Mouse (Mus musculus) liver, adult (tissue): ENCODE data around the gene Ptar1.

Experiments used
- GATA4 ChIP-seq: IDR thresholded peaks from 2 replicates; pipeline ENCODE4 v1.6.1; 2014; ENCODE audit warnings: mild to moderate bottlenecking, low read length; ENCODE audit not compliant: insufficient replicate concordance

The Ptar1 gene

GRCm38 (mm10) chr19:23687296-23688021, at the start of gene Ptar1:
Gene Ptar1 (plus strand): TSS chr19:23687429.
- TF ChIP-seq GATA4 = no peak

- TF ChIP-seq GATA4 = no peak
Measured at GRCm38 (mm10) chr19:23643819-23644218, 43.4 kb upstream of the Ptar1 start.

GRCm38 (mm10) chr19:23645347-23645746, 41.9 kb upstream of the Ptar1 start:
- TF ChIP-seq GATA4 = no peak

GRCm38 (mm10) chr19:23647308-23647707, 39.9 kb upstream of the Ptar1 start:
- no peak for TF ChIP-seq GATA4

GRCm38 (mm10) chr19:23652644-23653043, 34.6 kb upstream of the Ptar1 start, which contains the start of gene 1700028P14Rik:
Gene 1700028P14Rik (minus strand): TSS chr19:23652812.
- no peak for TF ChIP-seq GATA4

GRCm38 (mm10) chr19:23653154-23653553, 34.1 kb upstream of the Ptar1 start:
- no peak for TF ChIP-seq GATA4

- TF ChIP-seq GATA4 = no peak
Measured at GRCm38 (mm10) chr19:23657261-23657932, 29.8 kb upstream of the Ptar1 start.

GRCm38 (mm10) chr19:23658350-23658749, 28.9 kb upstream of the Ptar1 start:
- no peak for TF ChIP-seq GATA4

- no peak for TF ChIP-seq GATA4
Measured at GRCm38 (mm10) chr19:23664083-23664482, 23.1 kb upstream of the Ptar1 start.

GRCm38 (mm10) chr19:23668142-23668655, 19.0 kb upstream of the Ptar1 start:
- TF ChIP-seq GATA4 = no peak

GRCm38 (mm10) chr19:23673021-23673420, 14.2 kb upstream of the Ptar1 start:
- no peak for TF ChIP-seq GATA4

- TF ChIP-seq GATA4 = no peak
Measured at GRCm38 (mm10) chr19:23686962-23687295, 300 bp upstream of the Ptar1 start.

GRCm38 (mm10) chr19:23688421-23688946, 1.3 kb downstream of the Ptar1 start:
- TF ChIP-seq GATA4 = no peak

- TF ChIP-seq GATA4 = no peak
Measured at GRCm38 (mm10) chr19:23694344-23694743, 7.1 kb downstream of the Ptar1 start.

GRCm38 (mm10) chr19:23697861-23698260, 10.6 kb downstream of the Ptar1 start:
- TF ChIP-seq GATA4 = no peak

- no peak for TF ChIP-seq GATA4
Measured at GRCm38 (mm10) chr19:23698366-23698765, 11.1 kb downstream of the Ptar1 start.

- no peak for TF ChIP-seq GATA4
Measured at GRCm38 (mm10) chr19:23699131-23699530, 11.9 kb downstream of the Ptar1 start.

GRCm38 (mm10) chr19:23702896-23703295, 15.7 kb downstream of the Ptar1 start:
- TF ChIP-seq GATA4 = no peak
